Mouse (Mus musculus) cerebellum, postnatal 36 days (tissue): ENCODE results near the gene Qtrt1.

Source experiments
- DNase-seq, 2 experiments: peaks; one replicate each; pipeline ENCODE4 v3.0.0; 2021 to 2022; ENCODE audit warnings: mixed read lengths in 2 of 2

The Qtrt1 gene

GRCm38 (mm10) chr9:21424631-21425555 is 13.3 kb downstream of the Qtrt1 start, which contains the start of gene Dnm2:
Gene Dnm2 (plus strand): TSS chr9:21424908.
- DNase-seq: peak; percentile 97 to 99

DNA sequence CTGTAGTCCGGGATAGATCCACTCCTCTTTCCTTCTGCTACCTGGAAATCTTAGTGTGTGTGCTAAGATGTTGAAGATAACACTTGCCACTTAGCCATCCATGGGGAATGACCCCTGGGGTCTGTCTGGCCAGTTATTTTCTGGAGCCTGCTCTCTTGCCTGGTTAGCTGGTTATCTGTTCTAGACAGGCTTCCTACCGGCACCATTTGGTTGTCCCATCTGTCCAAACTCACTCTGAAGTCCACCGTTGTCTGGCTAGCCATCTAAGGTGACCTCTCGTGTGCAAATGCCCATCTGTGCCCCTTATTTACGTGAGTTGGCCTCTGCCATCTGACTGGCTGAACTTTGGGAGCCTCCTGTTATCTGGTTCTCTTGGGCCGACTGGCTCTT is 13.9 kb downstream of the Qtrt1 start:
- DNase-seq: peak; percentile 45 to 56

DNA sequence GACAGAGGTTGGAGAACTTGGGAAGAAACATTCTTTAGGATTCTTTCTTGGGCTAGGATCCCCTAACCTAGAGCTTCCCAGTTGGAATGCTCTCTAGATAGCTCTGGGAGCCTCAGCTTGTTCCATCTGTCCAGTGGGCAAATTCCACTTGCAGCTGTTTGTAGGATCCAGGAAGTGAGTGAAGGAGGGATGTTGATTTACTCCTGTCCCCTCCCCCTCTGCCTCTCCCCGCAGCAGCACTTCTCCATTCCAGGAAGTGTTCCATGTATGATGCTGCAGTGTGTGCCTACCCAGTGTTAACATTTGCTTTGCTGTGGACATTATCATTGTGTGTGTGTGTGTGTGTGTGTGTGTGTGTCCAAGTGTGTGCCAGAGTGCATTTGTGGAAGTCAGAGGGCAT is 14.4 kb downstream of the Qtrt1 start:
- no peak for DNase-seq

DNA sequence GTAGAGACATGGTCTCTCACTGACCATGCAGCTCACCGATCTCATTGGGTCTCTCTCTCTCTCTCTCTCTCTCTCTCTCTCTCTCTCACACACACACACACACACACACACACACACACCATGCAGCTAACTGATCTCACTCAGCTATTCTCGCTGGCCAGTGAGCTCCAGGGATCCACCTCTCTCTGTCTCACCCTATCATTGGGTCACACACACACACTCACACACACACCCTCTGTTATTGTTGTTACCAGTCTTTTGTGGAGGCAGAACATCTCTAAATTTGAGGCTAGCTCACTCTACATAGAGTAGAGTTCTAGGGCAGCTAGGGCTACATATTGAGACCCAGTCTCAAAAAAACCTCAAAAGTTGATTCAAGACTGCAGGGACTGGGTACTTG is 14.9 kb downstream of the Qtrt1 start:
- no peak for DNase-seq

- DNase-seq: peak; percentile 63 to 66
Measured at GRCm38 (mm10) chr9:21427773-21428172, 16.1 kb downstream of the Qtrt1 start.

DNA sequence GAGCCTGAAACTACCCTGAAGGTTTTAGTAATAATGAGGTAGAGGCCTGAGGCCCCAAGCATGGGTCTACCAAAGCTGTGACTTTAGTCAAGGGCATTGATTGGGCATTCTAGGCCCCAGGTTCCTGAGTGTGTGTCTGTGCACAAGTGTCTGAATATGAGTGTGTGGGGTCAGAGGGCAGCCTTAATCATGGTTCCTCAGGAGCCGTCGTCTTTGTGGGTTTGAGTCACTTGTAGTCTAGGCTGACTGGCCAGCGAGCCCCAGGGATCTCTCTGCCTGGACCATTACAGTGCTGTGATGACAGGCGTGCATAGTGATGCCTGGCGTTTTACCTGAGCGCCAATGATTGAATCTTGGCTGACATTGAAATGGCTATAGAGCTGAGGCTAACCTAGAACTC is 16.5 kb downstream of the Qtrt1 start:
- DNase-seq: no peak

- no peak for DNase-seq
Measured at GRCm38 (mm10) chr9:21430724-21431123, 19.1 kb downstream of the Qtrt1 start.

DNA sequence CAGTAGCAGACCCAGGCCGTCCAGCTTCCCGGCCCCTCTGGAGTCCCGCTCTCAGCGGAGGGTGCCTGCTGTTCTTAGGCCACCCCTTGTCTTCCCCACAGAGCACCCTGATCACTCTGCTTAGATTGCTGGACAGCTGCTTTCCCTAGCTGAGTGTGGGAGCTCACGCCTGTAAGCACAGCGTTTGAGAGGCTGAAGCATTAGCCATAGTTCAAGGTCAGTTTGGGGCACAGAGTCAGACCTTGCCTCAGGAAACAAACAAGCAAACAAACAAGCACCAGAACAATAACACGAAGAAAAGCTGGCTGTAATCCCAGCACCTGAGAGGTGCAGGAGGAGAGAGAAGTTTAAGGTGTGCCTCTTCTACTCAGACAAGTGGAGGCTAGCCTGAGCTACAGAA is 20.4 kb downstream of the Qtrt1 start:
- DNase-seq: no peak

DNA sequence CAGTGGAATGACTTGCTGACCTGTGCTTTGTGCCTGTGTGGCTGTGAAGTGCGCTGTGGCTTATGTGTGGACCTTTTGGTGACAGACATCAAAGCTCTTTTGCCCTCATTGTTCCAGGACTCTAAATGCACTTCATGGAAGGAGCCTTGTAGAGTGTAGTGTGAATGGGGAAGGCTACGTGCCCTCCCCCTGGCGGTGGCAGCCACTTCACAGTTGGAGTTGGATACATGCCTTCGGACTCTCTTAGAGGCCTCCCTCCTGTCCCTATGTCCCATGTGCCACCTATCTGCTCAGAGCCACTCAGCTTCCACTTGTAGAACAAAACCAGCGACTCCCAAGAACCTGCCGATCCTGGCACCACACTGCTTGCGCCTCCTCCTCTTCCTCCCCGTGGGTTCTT is 22.1 kb downstream of the Qtrt1 start:
- DNase-seq: peak; percentile 65 to 68

DNA sequence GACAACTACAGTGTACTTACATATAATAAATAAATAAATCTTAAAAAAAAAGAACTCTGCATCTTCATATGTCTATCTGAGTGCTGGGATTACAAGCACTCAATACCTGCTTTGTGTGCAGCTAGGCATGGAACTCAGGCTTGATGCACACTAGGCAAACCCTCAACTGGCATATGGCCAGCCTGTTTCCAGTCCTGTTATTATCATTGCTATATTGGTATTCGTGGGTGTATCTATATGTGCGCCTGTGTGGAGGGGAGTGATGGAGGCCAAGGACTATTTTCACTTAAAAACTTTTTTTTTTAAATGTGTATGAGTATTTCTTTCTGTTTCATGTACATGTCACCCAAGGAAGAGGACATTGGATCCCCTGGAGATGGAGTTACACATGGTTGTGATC is 22.8 kb downstream of the Qtrt1 start:
- no peak for DNase-seq

DNA sequence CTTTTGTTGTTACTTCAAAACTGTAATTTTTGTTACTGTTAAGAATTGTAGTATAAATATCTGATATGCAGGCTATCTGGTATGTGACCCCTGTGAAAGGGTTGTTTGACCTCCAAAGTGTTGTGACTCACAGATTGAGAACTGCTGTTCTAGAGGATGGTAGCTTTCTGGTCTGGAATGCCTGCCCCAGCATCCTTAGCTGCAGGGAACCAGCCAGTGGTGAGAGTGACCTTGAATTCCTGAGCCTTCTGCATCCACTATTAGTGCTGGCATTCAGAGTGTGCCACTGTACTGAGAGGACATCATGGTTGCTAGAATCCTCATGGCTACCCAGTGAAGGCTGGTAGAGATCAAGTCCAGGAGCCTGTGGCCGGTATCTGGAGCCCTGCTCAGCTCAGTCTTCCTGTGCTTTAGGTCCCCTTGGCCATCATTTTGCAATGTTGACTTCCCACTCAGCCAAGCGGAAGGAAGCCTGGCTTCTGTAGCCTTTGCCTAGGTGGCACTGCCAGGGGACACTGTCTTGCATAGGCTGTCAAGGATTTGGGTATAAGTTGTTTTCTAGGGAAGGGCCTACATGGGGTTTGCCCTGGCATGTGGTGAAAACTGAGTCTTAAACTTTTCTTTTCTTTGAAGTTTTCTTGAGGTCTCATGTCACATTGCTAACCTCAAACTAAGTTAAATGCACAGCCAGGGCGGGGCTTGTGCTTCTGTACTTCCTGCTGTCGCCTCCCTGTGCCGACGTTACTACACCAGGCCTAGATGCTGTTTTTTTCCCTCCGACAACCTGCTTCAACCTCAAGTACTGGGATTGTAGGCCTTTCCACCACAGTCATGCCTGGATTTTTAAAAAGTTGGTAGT is 24.4 kb downstream of the Qtrt1 start:
- DNase-seq: peak in 1 of 2 experiments; percentile 22

DNA sequence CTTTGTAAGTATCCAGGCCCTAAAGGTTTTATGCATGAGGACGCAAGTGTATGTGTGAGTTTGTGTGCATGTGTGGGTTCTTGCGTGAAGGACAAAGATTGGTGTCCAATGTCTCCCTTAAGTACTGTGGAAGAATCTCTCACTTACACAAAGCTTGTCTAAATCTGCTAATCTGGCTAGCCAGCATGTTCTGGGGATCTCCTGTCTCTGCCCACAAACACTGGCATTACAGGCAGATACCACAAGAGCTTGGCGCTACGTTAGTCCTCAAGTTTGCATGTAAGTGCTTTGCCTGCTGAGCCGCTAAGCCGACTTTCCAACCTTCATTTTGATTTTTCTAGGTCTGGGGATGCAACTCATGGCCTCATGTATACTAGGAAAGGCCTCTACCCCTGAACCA is 25.9 kb downstream of the Qtrt1 start:
- DNase-seq: no peak

DNA sequence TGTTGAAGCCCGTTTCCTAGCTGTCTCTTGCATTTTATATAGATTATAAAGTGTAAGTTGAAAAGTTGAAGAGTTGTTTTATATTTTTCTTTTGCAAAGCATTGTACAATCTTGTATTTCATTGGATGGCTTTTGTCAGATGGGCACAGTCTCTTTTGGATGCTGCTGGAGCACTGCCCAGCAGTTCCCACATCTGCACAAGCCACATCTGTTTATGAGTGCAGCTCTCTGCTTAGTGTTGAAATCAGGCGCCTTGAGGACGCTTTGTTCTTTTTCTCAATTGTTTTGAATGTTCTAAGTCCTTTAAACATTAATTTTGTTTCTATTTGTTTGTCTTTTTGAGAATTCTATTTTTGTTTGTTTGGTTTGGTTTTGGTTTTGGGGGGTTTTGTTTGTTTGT is 26.6 kb downstream of the Qtrt1 start:
- DNase-seq: no peak

GRCm38 (mm10) chr9:21439456-21439855 is 27.8 kb downstream of the Qtrt1 start:
- no peak for DNase-seq

DNA sequence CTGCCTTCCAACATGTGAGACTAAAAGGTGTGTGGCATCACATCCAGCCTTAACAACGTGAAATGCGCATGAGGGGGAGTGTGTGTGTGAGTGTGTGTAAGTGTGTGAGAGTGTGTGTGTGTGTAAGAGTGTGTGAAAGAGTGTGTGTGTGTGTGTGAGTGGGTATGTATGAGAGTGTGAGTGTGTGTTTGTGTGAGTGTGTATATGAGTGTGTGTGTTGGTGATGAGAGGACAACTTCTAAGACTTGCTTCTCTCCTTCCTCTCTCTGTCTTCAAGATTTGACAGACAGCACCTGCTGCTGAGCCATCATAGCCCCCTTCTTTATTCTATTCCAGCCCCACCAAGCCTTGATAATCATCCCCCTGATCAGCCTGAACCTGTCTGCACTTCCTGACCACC is 28.3 kb downstream of the Qtrt1 start:
- no peak for DNase-seq

GRCm38 (mm10) chr9:21440387-21440786 is 28.8 kb downstream of the Qtrt1 start:
- DNase-seq: no peak

DNA sequence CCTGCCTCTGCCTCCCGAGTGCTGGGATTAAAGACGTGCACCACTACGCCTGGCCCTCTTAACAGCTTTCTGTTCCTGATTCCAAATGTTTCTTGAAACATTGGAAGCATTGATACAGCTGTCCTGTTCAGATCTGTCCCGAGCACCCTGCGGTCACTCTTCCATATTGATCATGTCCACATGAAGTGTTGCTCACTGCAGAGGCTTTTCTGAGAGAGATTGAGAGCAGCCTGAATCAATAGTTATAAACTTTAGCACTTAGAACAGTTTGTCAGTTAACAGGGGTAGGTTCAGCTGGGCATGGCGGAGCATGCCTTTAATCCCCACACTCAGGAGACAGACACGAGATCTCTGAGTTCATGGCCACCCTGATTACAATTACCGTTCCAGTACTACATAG is 32.2 kb downstream of the Qtrt1 start:
- no peak for DNase-seq

- DNase-seq: no peak
Measured at GRCm38 (mm10) chr9:21444574-21444973, 32.9 kb downstream of the Qtrt1 start.

DNA sequence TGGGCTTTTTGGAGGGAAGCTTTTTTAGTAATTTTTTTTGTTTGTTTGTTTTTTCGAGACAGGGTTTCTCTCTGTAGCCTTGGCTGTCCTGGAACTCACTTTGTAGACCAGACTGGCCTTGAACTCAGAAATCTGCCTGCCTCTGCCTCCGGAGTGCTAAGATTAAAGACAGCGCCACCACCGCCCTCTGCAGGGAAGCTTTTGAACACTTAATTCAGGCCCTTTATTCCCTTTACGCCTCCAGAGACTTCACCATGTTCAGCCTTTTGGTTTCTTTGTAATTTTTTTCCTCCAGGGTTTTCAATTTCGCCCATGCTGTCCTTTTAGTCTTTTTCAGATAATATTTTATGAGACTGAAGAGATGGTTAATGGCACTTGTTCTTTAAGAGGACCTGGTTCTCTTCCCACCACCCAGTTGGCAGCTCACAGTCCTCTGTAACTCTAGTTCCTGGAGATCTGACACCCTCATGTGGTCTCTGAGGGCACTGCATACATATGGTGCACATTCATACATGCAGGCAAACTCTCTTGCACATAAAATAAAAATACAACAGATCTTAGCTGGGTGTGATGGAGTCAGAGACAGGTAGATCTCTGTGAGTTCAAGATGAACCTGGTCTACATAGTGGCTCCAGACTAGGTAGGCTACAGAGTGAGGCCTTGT is 33.6 kb downstream of the Qtrt1 start:
- DNase-seq: no peak

- DNase-seq: no peak
Measured at GRCm38 (mm10) chr9:21447778-21448177, 36.1 kb downstream of the Qtrt1 start.

DNA sequence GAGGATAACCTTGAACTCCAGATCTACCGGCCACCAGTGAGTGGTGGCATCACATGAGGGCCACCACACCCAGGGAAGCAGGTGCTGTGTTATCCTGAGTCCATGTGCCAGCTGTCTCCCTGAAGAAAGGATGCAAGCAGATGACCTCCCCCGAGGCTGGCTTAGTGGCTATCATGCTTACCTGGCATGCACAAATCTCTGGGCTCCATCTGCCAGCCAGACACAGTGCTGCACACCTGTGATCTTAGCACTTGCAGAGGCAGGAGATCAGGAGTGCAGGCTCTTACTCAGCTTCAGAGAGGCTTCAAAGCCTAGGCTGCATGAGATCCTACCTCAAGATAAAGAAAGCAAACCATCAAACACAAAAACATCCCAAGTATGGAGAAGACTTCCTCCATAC is 38.1 kb downstream of the Qtrt1 start:
- DNase-seq: no peak

DNA sequence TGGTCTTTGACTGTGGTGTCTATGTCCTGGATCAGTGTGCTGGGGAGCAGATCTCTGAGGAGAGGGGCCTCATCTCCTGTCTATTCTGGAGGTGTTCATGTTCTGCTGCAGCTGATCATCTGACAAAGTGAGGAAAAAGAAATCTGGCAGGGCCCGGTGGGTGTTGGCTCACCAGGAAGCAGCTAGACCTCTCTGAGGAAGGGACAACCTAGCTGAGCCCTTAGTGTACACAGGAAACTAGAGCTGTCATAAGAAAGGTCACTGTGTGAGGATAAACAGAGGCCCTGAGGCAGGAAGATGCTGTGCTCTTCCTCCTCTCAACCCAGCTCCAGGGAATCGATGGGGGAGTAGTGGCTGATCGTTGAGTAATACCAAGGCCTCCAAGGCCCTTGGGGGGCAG is 38.6 kb downstream of the Qtrt1 start:
- no peak for DNase-seq

DNA sequence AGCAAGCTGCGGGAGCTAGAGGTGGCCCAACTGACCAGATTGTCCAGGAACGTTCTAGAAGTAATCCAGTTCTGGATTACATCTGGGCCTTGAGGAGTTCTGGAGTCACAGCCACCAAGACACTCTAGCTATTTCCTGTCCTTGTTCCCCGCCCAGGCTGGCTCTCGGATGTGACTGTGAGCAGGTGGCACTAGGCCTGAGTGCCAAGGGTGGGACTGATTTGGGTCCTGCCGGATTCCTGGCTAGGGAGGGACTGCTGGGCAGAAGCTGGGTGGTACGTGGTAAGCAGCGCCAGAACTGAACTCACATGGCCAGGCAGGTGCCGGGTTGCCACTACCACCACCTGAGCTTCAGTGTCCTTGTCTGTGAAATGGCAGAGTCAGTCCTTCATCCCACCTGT is 39.8 kb downstream of the Qtrt1 start:
- DNase-seq: no peak
